Comparison of ENCODE assay signal across 8 mouse cellular contexts in genomic region chr4:132180710-132181109, GRCm38 (mm10). TPM values are rescaled to one million over a fixed set of nuclear protein-coding genes. Genes with fewer than 3 reads are reported as not detected.
DNase-seq lines count a peak whose midpoint lies in the region; ATAC-seq lines count a peak whose summit lies in the region.

No protein-coding gene starts in this region.

- H3K27me3 ChIP-seq in kidney, embryonic 15.5 days, result no peaks in the 10 kb centered on the region

- WGBS in kidney, embryonic 15.5 days, result 80% methylated on average over 9 of the region's 9 CpGs

- H3K4me1 ChIP-seq in kidney, embryonic 15.5 days, result peaks cover 16% of the 10 kb centered on the region

- no peak for ATAC-seq in CD4-positive, CD25-positive, alpha-beta regulatory T cell, adult 4 months
- no peak for ATAC-seq in kidney, embryonic 15.5 days (replicated peaks; ENCODE audit: low FRiP score)
- ATAC-seq in erythroid progenitor cell, adult 5-6 weeks (replicated peaks; ENCODE audit: low FRiP score, poor library complexity, severe bottlenecking), result no peak

- H3K4me3 ChIP-seq in kidney, embryonic 15.5 days (replicated peaks), result no peak overlapping the region

- H3K4me2 ChIP-seq in kidney, embryonic 15.5 days, result no peak overlapping the region

- no peak overlapping the region for H3K27ac ChIP-seq in kidney, embryonic 15.5 days

- no peaks in the 10 kb centered on the region for H3K9me3 ChIP-seq in kidney, embryonic 15.5 days (replicated peaks)

- peaks cover 49% of the 10 kb centered on the region for H3K36me3 ChIP-seq in kidney, embryonic 15.5 days

- no peak overlapping the region for H3K9ac ChIP-seq in kidney, embryonic 15.5 days

- DNase-seq in CD4-positive, CD25-positive, alpha-beta regulatory T cell, adult 2 months (ENCODE audit: low read depth, low spot score), result peak; percentile 22
- DNase-seq in kidney, adult 9 months, result peak; percentile 58
- DNase-seq in B cell, adult 2 months, result peak; percentile 26 to 27
- DNase-seq in cerebellum, adult 8-10 months, result peak; percentile 36
- DNase-seq in lung, postnatal 14 days, result peak; percentile 54

RNA-seq across cellular contexts. Expression of gene Ythdf2, which starts 31.4 kb away (rescaled TPM):
- polyA plus RNA-seq in CD4-positive, CD25-positive, alpha-beta regulatory T cell, adult 4 months (2017; shearing (Covaris generic)), result 100 to 1,000 TPM in 1 of 2 experiments, 10 to 100 TPM in 1; 70.7 to 118 TPM
- polyA plus RNA-seq in kidney, embryonic 15.5 days (2015; fragmentation: Nextera tagmentation; extraction: Ambion mirVana), result 107 and 113 TPM in 2 replicates
- 27.8 and 33.5 TPM in 2 replicates for total RNA-seq in erythroid progenitor cell, adult 5-6 weeks (2015; ENCODE audit: low replicate concordance)
- total RNA-seq in erythroid progenitor cell, adult 5-6 weeks (2017; ENCODE audit: low replicate concordance), result 27.2 and 29.4 TPM in 2 replicates

RNA-seq across cellular contexts. Expression of gene Oprd1, which starts 36.4 kb away (rescaled TPM):
- polyA plus RNA-seq in CD4-positive, CD25-positive, alpha-beta regulatory T cell, adult 4 months (2017; shearing (Covaris generic)), result not detected
- 0.23 and 0.41 TPM in 2 replicates for polyA plus RNA-seq in kidney, embryonic 15.5 days (2015; fragmentation: Nextera tagmentation; extraction: Ambion mirVana)
- total RNA-seq in erythroid progenitor cell, adult 5-6 weeks (2015; ENCODE audit: low replicate concordance), result not detected in 2 replicates
- total RNA-seq in erythroid progenitor cell, adult 5-6 weeks (2017; ENCODE audit: low replicate concordance), result not detected in 2 replicates
